Mouse (Mus musculus) C2C12 (cell line): ENCODE data around the gene Wdr90. TPM values are rescaled to one million over a fixed set of nuclear protein-coding genes. Genes with fewer than 3 reads are reported as not detected.
"Not testable (repeated sequence)": the region's sequence is repeated elsewhere in the genome, so short reads cannot be mapped to it uniquely, and the experiment has no call there.

ENCODE experiments used
- H3K27me3 ChIP-seq: one replicate; pipeline ENCODE4 v1.6.1; 2011; ENCODE audit not compliant: control insufficient read depth, insufficient read depth, insufficient read length
- H3K36me3 ChIP-seq: one replicate; pipeline ENCODE4 v1.6.1; 2011; ENCODE audit not compliant: control insufficient read depth, insufficient read depth
- H3K4me3 ChIP-seq: one replicate; pipeline ENCODE4 v1.5.1; 2011; ENCODE audit warnings: mild to moderate bottlenecking, control low read depth; ENCODE audit not compliant: poor library complexity, insufficient read depth, severe bottlenecking
- H3K79me2 ChIP-seq: one replicate; pipeline ENCODE4 v1.6.1; 2011; ENCODE audit not compliant: control insufficient read depth, insufficient read depth
- H3K79me3 ChIP-seq: one replicate; pipeline ENCODE4 v1.6.1; 2011; ENCODE audit warnings: low read depth, control low read depth
- H3ac ChIP-seq: one replicate; pipeline ENCODE3; 2011; ENCODE audit warnings: low read depth; ENCODE audit not compliant: control insufficient read depth, insufficient read length
- CEBPB ChIP-seq: IDR thresholded peaks from one replicate; pipeline ENCODE4 v1.6.1; 2011; ENCODE audit warnings: low read depth, mild to moderate bottlenecking, control low read depth, moderate library complexity
- CTCF ChIP-seq: IDR thresholded peaks from one replicate; pipeline ENCODE4 v1.5.1; 2011; ENCODE audit not compliant: control insufficient read depth, insufficient read depth, insufficient read length
- FOSL1 ChIP-seq: IDR thresholded peaks from one replicate; pipeline ENCODE4 v1.8.0; 2011; ENCODE audit warnings: mild to moderate bottlenecking, low read length; ENCODE audit not compliant: poor library complexity, insufficient read depth, severe bottlenecking
- MAX ChIP-seq: IDR thresholded peaks from one replicate; pipeline ENCODE4 v1.6.1; 2011; ENCODE audit warnings: mild to moderate bottlenecking, control low read depth
- MYOD1 ChIP-seq: IDR thresholded peaks from one replicate; pipeline ENCODE4 v1.6.1; 2011; ENCODE audit warnings: low read depth; ENCODE audit not compliant: control insufficient read depth, insufficient read length
- MYOG ChIP-seq: IDR thresholded peaks from one replicate; pipeline ENCODE4 v1.6.1; 2011; ENCODE audit not compliant: control insufficient read depth, insufficient read length; ENCODE audit errors: extremely low read depth
- USF1 ChIP-seq: IDR thresholded peaks from one replicate; pipeline ENCODE4 v1.6.1; 2011; ENCODE audit warnings: low read depth, mild to moderate bottlenecking, control low read depth, moderate library complexity
- polyA plus RNA-seq: library from polyadenylated mRNA; unstranded; fragments of >200 nt; fragmentation: generic; extraction: Trizol; gene quantifications from one replicate; pipeline ENCODE4 v1.2.1, GENCODE M21; 2012; ENCODE audit warnings: missing spikeins

Wdr90 gene
- polyA plus RNA-seq, 1 experiment, result 16.7 TPM

DNA sequence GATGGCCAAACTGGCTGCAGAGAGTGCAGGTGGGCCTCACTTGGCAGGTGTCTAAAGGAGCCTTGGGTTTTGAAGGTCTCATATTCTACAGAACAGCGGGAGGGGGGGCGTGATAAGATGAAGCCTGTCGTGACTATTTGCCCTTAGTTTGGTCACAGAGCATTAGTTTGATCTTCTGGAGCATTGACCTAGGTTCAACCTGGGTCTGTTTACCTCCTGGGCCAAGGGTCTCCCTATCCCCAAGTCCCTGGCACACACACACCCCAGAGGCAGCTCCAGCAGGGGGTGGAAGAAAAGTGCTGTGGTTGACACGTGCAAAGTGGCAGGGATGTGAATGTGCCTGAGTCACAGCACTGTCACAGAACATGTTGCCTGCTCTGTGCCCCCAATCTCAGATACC is 50.4 kb downstream of the Wdr90 start:
- Histone ChIP-seq H3K4me3 (no peak overlapping the region), H3K79me2 (no peaks in the 10 kb centered on the region), H3ac (no peak overlapping the region), H3K79me3 (no peaks in the 10 kb centered on the region), H3K36me3 (no peaks in the 10 kb centered on the region), H3K27me3 (no peaks in the 10 kb centered on the region)
- TF ChIP-seq MYOG (no peak), MYOD1 (no peak), USF1 (no peak), FOSL1 (no peak), CTCF (no peak), MAX (no peak), CEBPB (no peak)

DNA sequence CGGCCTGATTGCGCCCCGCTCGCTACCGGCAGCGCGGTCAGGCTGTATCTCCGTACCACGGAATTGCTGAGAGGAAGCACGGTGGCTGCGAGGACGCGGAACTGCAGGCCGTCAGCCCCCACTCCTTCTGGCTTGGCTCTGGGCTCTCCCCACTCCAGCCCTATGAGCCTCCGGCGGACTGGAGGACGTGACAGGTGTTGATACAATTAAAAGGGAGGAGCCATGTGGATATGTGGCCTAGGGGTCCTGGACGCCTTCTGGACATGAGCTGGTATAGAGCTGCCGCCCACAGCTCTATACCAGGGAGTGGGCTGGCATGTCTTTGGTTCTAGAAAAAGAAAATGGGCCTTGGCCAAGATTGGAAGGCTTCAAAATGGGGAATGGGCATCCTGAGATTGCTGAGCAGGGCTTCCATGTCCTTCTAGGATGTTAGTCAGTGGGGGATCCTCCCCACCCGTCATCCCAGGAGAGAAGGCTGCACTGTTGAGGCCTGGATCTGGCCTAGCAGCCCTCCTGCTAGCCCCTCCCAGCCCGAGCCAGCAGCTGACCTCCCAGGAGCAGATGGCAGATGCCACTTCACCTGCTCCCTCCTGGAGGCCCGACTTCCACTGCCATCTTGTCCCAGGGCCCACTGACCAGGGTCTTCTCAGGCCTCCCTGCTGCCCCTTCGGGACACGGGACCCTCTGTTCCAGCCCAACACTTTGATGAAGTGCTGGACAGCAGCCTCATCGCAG is 51.5 kb downstream of the Wdr90 start:
- TF ChIP-seq USF1 (no peak), MYOD1 (no peak), CEBPB (no peak), FOSL1 (no peak), MAX (no peak), CTCF (no peak), MYOG (no peak)

DNA sequence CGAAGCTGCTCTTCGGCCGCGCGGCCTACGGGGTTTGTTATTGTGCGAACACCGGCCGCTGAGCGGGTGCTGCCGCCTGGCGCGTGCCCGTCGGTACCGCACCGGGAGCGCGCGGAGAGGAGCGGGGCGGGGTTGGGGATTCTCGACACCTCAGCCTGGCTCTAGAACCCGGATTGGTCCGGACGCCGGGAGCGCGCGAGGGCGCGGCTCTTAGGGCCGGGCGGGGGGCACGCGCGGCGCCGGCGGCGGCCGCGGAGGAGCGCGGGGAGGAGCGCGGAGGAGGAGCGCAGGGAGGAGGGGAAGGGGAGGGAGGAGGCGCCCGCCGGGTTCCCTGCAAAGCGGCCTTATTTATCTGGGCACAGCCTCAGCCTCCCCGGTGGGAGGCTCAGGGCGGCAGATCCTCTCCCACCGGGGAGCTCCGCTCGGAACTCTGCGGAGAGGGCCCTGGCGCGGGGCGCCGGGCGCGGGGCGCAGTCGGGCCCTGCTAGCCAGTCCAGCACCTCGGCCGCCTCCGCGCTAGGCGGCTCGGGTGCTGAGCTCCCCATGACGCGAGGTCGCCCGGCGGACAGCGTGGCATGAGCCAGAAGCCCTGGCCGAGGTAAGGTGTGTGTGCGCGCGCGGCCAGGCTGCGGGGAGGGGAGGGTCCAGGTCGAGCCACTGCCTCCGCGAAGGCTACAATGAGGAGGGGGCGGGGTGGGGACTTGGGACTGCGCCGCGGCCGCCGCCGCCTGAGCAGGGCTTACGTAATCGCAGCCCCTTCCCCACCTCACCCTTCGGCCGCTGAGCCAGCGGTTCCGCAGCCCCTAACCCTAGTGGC is 52.3 kb downstream of the Wdr90 start, which contains the start of gene Fbxl16:
Fbxl16 (plus strand) TSS at position 297 of the 817 bp plus-strand sequence.
- peak within 1 kb of the TSS; percentile 76 for H3ac ChIP-seq
- H3K27me3 ChIP-seq, result no peaks in the 10 kb centered on the region
- H3K4me3 ChIP-seq, result peak within 1 kb of the TSS; percentile 43
- no peaks in the 10 kb centered on the region for H3K79me3 ChIP-seq
- no peaks in the 10 kb centered on the region for H3K79me2 ChIP-seq
- no peaks in the 10 kb centered on the region for H3K36me3 ChIP-seq
- no peak for TF ChIP-seq CEBPB
- TF ChIP-seq MAX, result no peak
- no peak for TF ChIP-seq USF1
- no peak for TF ChIP-seq MYOG
- TF ChIP-seq CTCF, result no peak
- TF ChIP-seq MYOD1, result no peak
- no peak for TF ChIP-seq FOSL1

More for the DNA sequence above, 51.5 kb downstream of the Wdr90 start:
- H3ac ChIP-seq, result peak overlapping the region; percentile 76
- no peaks in the 10 kb centered on the region for H3K36me3 ChIP-seq
- peak overlapping the region; percentile 43 for H3K4me3 ChIP-seq
- H3K79me3 ChIP-seq, result no peaks in the 10 kb centered on the region
- H3K27me3 ChIP-seq, result no peaks in the 10 kb centered on the region
- no peaks in the 10 kb centered on the region for H3K79me2 ChIP-seq

DNA sequence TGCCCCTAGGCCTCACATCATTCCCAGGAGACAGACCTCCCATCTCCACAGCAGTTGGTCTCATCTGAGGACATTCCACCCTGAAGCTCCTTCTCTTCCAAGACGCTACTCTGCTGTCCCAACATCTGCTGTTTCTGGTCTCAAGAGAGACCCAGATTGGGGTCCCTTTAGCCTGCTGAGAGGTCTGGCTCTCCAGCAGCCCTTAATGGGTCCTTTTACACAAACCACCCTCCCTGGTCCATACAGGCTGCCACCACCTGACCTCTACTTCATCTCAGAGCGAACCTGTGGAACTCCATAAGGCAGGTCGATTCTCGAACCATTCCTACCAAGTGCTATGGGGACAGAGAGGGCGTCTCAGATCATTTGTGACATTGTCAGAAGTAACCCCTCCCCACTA is 53.3 kb downstream of the Wdr90 start:
- H3K79me3 ChIP-seq, result no peaks in the 10 kb centered on the region
- no peak overlapping the region for H3K4me3 ChIP-seq
- no peak overlapping the region for H3ac ChIP-seq
- no peaks in the 10 kb centered on the region for H3K79me2 ChIP-seq
- no peak for TF ChIP-seq MAX
- TF ChIP-seq CEBPB, result no peak
- no peak for TF ChIP-seq FOSL1
- no peak for TF ChIP-seq CTCF
- TF ChIP-seq MYOG, result no peak
- no peak for TF ChIP-seq USF1
- no peak for TF ChIP-seq MYOD1
- no peaks in the 10 kb centered on the region for H3K36me3 ChIP-seq
- H3K27me3 ChIP-seq, result no peaks in the 10 kb centered on the region

DNA sequence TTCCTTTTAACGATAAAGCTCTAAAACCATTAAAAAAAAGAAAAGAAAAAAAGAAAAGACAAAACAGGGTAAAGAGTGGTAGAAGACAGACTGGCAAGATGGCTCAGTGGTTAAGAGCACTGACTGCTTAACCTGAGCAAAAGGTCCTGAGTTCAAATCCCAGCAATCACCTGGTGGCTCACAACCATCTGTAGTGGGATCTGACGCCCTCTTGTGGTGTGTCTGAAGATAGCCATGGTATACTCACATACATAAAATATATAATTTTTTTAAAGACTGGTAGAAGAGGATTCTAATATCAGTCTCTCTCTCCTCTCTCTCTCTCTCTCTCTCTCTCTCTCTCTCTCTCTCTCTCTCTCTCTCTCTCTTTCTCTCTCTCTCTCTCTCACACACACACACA is 53.8 kb downstream of the Wdr90 start:
- not testable (repeated sequence) for H3K4me3 ChIP-seq, H3K27me3 ChIP-seq, H3ac ChIP-seq, H3K36me3 ChIP-seq, H3K79me3 ChIP-seq, H3K79me2 ChIP-seq

DNA sequence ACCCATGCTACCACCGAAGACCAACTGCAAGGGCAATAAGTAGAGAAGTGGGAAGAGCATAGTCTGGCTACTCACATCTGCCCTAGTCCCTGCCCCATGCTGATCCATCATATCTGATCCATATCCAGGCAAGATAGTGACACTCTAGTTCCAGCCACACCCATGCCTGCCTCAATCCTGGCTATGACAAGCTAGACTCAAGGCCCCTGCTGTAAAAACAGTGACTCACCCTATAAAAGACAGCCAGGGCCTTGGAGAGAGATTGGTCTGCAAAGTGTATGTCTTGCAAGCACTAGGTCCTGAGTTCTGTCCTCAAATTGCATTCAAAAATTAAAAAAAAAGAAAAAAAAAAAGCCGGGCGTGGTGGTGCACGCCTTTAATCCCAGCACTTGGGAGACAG is 54.8 kb downstream of the Wdr90 start:
- H3K79me3 ChIP-seq, result no peaks in the 10 kb centered on the region
- no peaks in the 10 kb centered on the region for H3K27me3 ChIP-seq
- TF ChIP-seq MYOG, result no peak
- TF ChIP-seq CTCF, result no peak
- no peak for TF ChIP-seq CEBPB
- TF ChIP-seq USF1, result no peak
- peak; percentile 42 for TF ChIP-seq MYOD1
- no peak for TF ChIP-seq MAX
- no peak for TF ChIP-seq FOSL1
- no peak overlapping the region for H3ac ChIP-seq
- no peak overlapping the region for H3K4me3 ChIP-seq
- no peaks in the 10 kb centered on the region for H3K79me2 ChIP-seq
- H3K36me3 ChIP-seq, result no peaks in the 10 kb centered on the region
